7 mouse cellular contexts compared by ENCODE assay signal in genomic region chr10:13323806-13324411, GRCm38 (mm10).
A peak's percentile ranks its signal among the peaks of the same experiment; 100 is the strongest.
DNase-seq lines count a peak whose midpoint lies in the region; ATAC-seq and TF ChIP-seq lines count a peak whose summit lies in the region.

No protein-coding gene starts in this region.

- peak; percentile 84 for DNase-seq in adrenal gland, postnatal 10 days
- peak; percentile 33 to 60 for DNase-seq in cerebellum, postnatal 4 days (ENCODE audit: low spot score in 2 of 2)
- DNase-seq in gastrocnemius, adult 8-10 months (ENCODE audit: low spot score in 2 of 2), result peak; percentile 40 to 61
- peak; percentile 32 to 41 for DNase-seq in left cerebral cortex, adult 2 months (ENCODE audit: extremely low spot score in 1 of 2, low spot score in 2 of 2)
- DNase-seq in right cerebral cortex, postnatal 10 days (ENCODE audit: low spot score in 2 of 2), result peak; percentile 41 to 54

- H3K27ac ChIP-seq in hindbrain, embryonic 15.5 days (replicated peaks), result peak overlapping the region; percentile 72
- H3K27ac ChIP-seq in left cerebral cortex, adult 2 months, result peak overlapping the region; percentile 32; the same call in 1 of the 2 replicates
- no peak overlapping the region for H3K27ac ChIP-seq in macrophage

- H3K4me3 ChIP-seq in hindbrain, embryonic 15.5 days, result peak overlapping the region; percentile 70
- H3K4me3 ChIP-seq in left cerebral cortex, adult 2 months, result peak overlapping the region; percentile 62
- peak overlapping the region; percentile 52 for H3K4me3 ChIP-seq in macrophage (ENCODE audit: inconsistent target)

- H3K4me2 ChIP-seq in hindbrain, embryonic 15.5 days, result peak overlapping the region; percentile 96

- no peaks in the 10 kb centered on the region for H3K27me3 ChIP-seq in hindbrain, embryonic 15.5 days

- H3K9me3 ChIP-seq in hindbrain, embryonic 15.5 days, result no peaks in the 10 kb centered on the region

- intact Hi-C loops in left cerebral cortex, adult 2 months (cut with DNase I), result no loop called here

- no peaks in the 10 kb centered on the region for H3K36me3 ChIP-seq in hindbrain, embryonic 15.5 days
- H3K36me3 ChIP-seq in macrophage (ENCODE audit: inconsistent target), result no peaks in the 10 kb centered on the region

- peaks cover 13% of the 10 kb centered on the region for H3K4me1 ChIP-seq in hindbrain, embryonic 15.5 days (replicated peaks)

- H3K79me2 ChIP-seq in macrophage (ENCODE audit: inconsistent target), result peaks cover 31% of the 10 kb centered on the region; the same call in 1 of the 2 replicates

- peak overlapping the region; percentile 58 for H3K9ac ChIP-seq in hindbrain, embryonic 15.5 days

- no peak for TF ChIP-seq CTCF in left cerebral cortex, adult 2 months (IDR thresholded peaks at IDR 0.05)

- ATAC-seq in hindbrain, embryonic 15.5 days (ENCODE audit: low FRiP score, low read depth), result peak; percentile 86

- under 1% methylated on average over 61 of the region's 62 CpGs for WGBS in hindbrain, embryonic 15.5 days
- 2% methylated on average over 50 of the region's 62 CpGs for WGBS in macrophage (ENCODE audit: missing documents)
